Mouse (Mus musculus) hindbrain, postnatal 0 days (tissue): ENCODE measurements around the gene Klrb1c. TPM values are rescaled to one million over a fixed set of nuclear protein-coding genes. Genes with fewer than 3 reads are reported as not detected.
"Not testable (repeated sequence)": the region's sequence is repeated elsewhere in the genome, so short reads cannot be mapped to it uniquely, and the experiment has no call there.

Source experiments
- ATAC-seq: fragments of 200-750 bp; cut with Nextera tagmentation; 2 replicates; pipeline ENCODE4 v1.8.0; 2017; ENCODE audit warnings: mild to moderate bottlenecking, moderate TSS enrichment, moderate library complexity
- DNase-seq: peaks from one replicate; pipeline ENCODE4 v3.0.0-alpha.2; 2015; ENCODE audit warnings: low spot score
- H3K27ac ChIP-seq: fragments of 300-500 bp; sonication (generic); 2 replicates; pipeline ENCODE4 v1.5.1; 2014; ENCODE audit warnings: mild to moderate bottlenecking
- H3K27me3 ChIP-seq: fragments of 300-500 bp; sonication (generic); 2 replicates; pipeline ENCODE4 v1.6.1; 2014; ENCODE audit warnings: low read length, mixed read lengths; ENCODE audit not compliant: insufficient read depth
- H3K36me3 ChIP-seq: fragments of 300-500 bp; sonication (generic); 2 replicates; pipeline ENCODE4 v1.6.1; 2014; ENCODE audit warnings: low read length, mixed read lengths; ENCODE audit not compliant: insufficient read depth
- H3K4me1 ChIP-seq: fragments of 300-500 bp; sonication (generic); 2 replicates; pipeline ENCODE4 v1.6.1; 2014; ENCODE audit warnings: antibody characterized with exemption, low read length, mixed read lengths; ENCODE audit not compliant: insufficient read depth
- H3K4me2 ChIP-seq: fragments of 300-500 bp; sonication (generic); 2 replicates; pipeline ENCODE4 v1.6.1; 2014; ENCODE audit warnings: low read depth, mild to moderate bottlenecking, low read length, moderate library complexity, mixed read lengths
- H3K4me3 ChIP-seq: fragments of 300-500 bp; sonication (generic); 2 replicates; pipeline ENCODE4 v1.5.1; 2014; ENCODE audit warnings: low read length
- H3K9ac ChIP-seq: fragments of 300-500 bp; sonication (generic); replicated peaks from 2 replicates; pipeline ENCODE4 v1.6.1; 2014; ENCODE audit warnings: mild to moderate bottlenecking, low read length, moderate library complexity, mixed read lengths
- H3K9me3 ChIP-seq: fragments of 300-500 bp; sonication (generic); 2 replicates; pipeline ENCODE4 v1.6.1; 2016; ENCODE audit warnings: low read length, mixed read lengths
- CTCF ChIP-seq: IDR thresholded peaks from 2 replicates; pipeline ENCODE4 v1.5.1; 2016; ENCODE audit warnings: antibody characterized with exemption, control low read depth, low read depth
- WGBS: fragments of 180-500 bp; shearing (Covaris S2); extraction: QIAGEN DNeasy Blood & Tissue Kit; methylation state at CpG from one replicate; pipeline ENCODE4 v1.1.7; 2014; 5-methylcytosine and 5-hydroxymethylcytosine counted together
- polyA plus RNA-seq: library from polyadenylated mRNA; unstranded; fragments of >200 nt; fragmentation: Nextera tagmentation; extraction: Ambion mirVana; gene quantifications from 2 replicates; pipeline ENCODE4 v1.2.1, GENCODE M21; 2015
- total RNA-seq: library from RNA; depleted of rRNA; stranded (reverse); fragments of >200 nt; gene quantifications from 2 replicates; pipeline ENCODE4 v1.2.3, GENCODE M21; 2014

The Klrb1c gene
- total and polyA plus RNA-seq, 2 experiments from 2014 or later: 0.10 to 0.13 TPM

DNA sequence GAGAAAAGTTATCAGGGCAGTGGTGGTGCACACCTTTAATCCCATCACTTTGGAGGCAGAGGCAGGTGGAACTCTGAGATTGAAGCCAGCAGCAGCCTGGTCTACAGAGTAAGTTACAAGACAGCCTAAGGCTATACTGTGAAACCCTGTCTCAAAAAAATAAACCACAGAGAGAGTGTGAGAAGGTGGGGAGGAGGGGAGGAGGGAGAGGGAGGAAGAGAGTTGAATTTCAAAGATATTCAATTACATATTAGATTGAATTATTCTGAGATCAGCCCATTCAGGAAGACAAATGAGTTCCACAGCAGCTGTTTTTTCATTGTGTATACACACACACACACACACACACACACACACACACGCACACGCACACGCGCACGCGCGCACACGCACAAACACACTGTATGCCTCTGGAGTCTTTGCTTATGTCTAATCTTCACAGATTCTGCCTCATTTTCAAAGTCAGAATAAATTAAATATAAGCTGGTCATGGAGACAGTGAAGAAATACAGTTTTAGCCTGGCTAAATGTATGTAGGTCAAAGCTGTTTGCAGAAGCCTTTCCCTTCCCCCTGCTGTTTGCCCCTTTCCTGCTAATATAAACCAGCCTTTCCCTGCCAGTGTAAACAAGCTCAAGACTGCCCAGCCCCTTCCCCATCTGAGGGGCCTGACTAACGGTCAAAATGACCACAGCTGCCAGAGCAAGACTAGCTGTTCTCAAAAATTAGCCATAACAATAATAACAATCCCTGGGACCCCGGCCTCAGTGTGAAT, 19.3 kb downstream of the Klrb1c start:
- no peaks in the 10 kb centered on the region for H3K4me1 ChIP-seq
- no peaks in the 10 kb centered on the region for H3K9me3 ChIP-seq
- no peaks in the 10 kb centered on the region for H3K27me3 ChIP-seq
- TF ChIP-seq CTCF: no peak
- H3K9ac ChIP-seq: no peak overlapping the region
- 82% methylated on average over 10 of the region's 10 CpGs for WGBS
- ATAC-seq (no peak), DNase-seq (no peak)
- H3K4me2 ChIP-seq: no peak overlapping the region
- H3K4me3 ChIP-seq: no peak overlapping the region
- H3K36me3 ChIP-seq: no peaks in the 10 kb centered on the region
- H3K27ac ChIP-seq: no peak overlapping the region

DNA sequence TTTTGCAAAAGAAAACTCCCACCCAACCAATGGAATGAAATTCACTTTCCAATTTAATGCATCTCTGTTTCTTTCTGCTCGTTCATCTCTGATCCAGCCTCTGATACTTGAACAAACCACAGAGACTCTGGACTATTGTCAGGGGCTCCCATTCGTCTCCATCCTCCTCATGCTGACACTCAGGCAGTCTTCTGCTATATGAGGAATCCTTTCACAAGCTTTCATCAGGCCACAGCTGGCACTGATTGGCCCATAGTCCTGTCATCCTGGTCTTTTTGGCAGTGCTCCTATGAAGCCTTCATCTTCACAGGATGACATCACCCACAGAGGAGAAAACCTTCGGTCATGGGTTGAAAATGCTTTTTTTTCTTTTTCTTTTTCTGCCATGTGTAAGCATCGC, 21.0 kb downstream of the Klrb1c start:
- WGBS: 66% methylated on average over 4 of the region's 4 CpGs

DNA sequence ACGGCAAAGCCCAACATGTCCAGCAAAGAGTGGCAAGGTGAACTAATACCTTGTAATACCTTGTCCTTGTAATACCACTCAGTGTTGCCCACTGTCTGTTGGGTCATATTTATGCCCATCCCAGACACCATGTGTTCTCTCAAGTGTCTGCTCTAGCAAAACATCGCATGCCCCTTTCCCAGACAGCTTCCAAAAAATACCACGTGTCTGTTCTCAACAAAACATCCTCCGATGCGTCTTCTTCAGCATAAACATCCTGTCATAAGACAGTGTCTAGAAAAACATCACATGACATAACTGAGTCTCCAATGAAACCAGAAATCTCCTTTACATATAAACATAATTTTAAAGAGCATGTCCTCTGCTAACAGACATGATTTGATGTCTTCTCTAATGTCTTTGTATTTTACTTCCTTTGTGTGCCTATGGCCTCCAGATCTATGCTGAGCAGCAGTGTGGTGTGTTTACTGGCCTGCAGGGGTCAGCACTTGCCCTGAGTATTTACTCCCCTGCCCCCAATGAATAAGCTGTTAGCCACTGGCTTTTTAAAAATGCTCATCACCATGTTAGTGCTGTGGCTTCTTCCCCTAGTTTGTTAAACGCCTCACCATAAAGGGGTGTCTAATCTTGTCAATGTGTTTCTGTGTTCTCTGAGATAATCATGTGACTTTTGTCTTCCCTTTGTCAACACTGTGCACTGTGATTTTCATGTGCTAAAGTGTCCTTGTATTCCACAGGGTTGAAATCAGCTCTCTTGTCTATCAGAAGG, 22.3 kb downstream of the Klrb1c start:
- not testable (repeated sequence) for H3K9me3 ChIP-seq, H3K27me3 ChIP-seq, H3K4me1 ChIP-seq, H3K9ac ChIP-seq, H3K36me3 ChIP-seq, H3K4me3 ChIP-seq
- peak overlapping the region; percentile 45; the same call in 1 of the 2 replicates for H3K27ac ChIP-seq
- DNase-seq (peak; percentile 81), ATAC-seq (peak; percentile 31; the same call in 1 of the 2 replicates)
- peak; percentile 75 for TF ChIP-seq CTCF
- 0 out of 2 replicates have a peak overlapping the region, but pooled peaks have one; percentile 13 for H3K4me2 ChIP-seq
- WGBS: 64% methylated on average over 6 of the region's 6 CpGs

More for the DNA sequence above, 21.0 kb downstream of the Klrb1c start:
- no peaks in the 10 kb centered on the region for H3K4me1 ChIP-seq
- no peak overlapping the region for H3K4me3 ChIP-seq
- no peaks in the 10 kb centered on the region for H3K36me3 ChIP-seq
- H3K4me2 ChIP-seq: no peak overlapping the region
- H3K9me3 ChIP-seq: no peaks in the 10 kb centered on the region
- DNase-seq: no peak
- no peaks in the 10 kb centered on the region for H3K27me3 ChIP-seq
- no peak overlapping the region for H3K9ac ChIP-seq
- no peak for TF ChIP-seq CTCF
- H3K27ac ChIP-seq: no peak overlapping the region
- ATAC-seq: no peak

DNA sequence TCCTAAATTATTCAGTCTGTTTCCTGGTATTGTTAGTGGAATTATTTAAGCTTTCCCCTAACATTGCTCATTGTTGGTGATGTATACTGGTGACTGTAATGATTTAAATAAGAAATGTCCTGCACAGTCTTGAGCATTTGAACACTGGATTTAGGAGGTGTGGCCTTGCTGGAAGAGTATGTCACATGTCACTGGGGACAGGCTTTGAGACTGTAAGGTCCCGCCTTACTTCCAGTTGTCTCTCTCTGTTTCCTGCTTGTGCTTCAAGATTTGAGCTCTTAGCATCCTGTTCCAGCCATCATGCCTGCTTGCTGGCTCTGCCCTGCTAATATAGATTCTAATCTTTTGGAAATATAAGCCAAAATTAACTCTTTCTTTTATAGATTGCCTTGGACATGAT, 23.8 kb downstream of the Klrb1c start:
- no peaks in the 10 kb centered on the region for H3K4me1 ChIP-seq
- ATAC-seq (no peak), DNase-seq (no peak)
- no peak overlapping the region for H3K9ac ChIP-seq
- no peaks in the 10 kb centered on the region for H3K9me3 ChIP-seq
- 80% methylated on average over 1 of the region's 1 CpGs for WGBS
- no peak for TF ChIP-seq CTCF
- H3K27ac ChIP-seq: no peak overlapping the region
- H3K4me2 ChIP-seq: no peak overlapping the region
- no peak overlapping the region for H3K4me3 ChIP-seq
- no peaks in the 10 kb centered on the region for H3K36me3 ChIP-seq
- H3K27me3 ChIP-seq: no peaks in the 10 kb centered on the region

DNA sequence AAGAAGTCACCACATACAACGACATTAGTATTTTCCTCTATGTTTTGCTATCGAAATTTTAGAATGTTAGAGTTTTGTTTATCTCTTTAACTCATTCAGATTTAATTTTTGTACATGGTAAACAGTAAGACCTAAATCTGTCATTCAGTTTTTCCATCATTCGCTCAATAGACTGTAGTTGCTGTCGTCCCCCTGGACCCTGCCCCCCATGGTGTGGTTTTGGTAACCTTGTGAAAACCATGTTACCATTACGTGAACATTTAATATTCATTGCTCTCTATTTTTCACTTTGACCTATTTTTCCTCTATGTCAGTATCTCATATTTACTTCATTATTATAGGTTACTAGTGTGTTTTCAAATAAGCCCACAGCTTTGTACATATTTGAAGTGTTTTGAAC, 24.4 kb downstream of the Klrb1c start:
- Histone ChIP-seq H3K4me2 (peak overlapping the region; percentile 58), H3K9me3 (no peaks in the 10 kb centered on the region), H3K36me3 (no peaks in the 10 kb centered on the region), H3K27ac (peak overlapping the region; percentile 57; the same call in 1 of the 2 replicates), H3K9ac (peak overlapping the region; percentile 41; the same call in 1 of the 2 replicates), H3K4me3 (peak overlapping the region; percentile 43), H3K4me1 (no peaks in the 10 kb centered on the region), H3K27me3 (no peaks in the 10 kb centered on the region)
- DNase-seq: peak; percentile 23
- WGBS: 11% methylated on average over 5 of the region's 5 CpGs
- no peak for ATAC-seq
- TF ChIP-seq CTCF: no peak

DNA sequence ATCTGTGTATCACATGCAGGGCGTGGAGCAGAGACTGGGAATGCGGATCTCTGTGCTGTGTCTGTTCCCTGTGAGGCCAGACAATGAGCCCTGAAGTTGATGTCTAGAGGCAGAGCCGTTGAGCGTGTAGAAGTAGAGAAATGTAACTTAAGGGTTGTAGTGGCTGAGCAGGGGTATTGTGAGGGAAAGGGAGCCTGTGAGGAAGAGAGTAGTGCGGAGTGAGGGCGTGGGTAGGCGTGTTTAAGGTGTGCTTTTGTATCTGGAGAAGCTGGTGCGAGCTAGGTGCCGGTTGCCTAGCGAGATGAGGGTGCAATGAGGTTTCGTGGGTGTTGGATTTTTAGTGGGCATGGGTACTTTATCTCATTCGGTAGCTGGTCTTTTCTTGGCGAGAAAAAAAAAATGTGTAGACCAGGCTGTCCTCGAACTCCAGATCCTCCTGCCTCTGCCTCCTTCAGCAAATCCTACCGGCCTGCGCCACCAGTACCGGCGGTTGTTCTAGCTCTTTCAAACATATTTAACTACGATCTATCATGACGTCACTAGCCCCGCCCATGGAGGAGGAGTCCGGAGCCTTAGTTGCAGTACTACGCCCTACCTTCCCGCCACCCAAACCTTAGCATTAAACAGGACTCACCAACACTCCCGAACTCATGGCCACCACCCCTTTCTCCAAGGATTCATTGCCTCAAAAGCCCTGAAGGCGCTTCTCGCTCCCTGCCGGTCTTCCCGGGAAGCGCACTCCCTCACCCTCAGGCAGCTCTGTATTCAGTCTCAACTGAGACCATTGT, 25.1 kb downstream of the Klrb1c start:
- Histone ChIP-seq H3K36me3 (no peaks in the 10 kb centered on the region), H3K27ac (peak overlapping the region; percentile 88), H3K4me1 (no peaks in the 10 kb centered on the region), H3K27me3 (no peaks in the 10 kb centered on the region), H3K9ac (peak overlapping the region; percentile 41), H3K4me2 (peak overlapping the region; percentile 58), H3K4me3 (peak overlapping the region; percentile 43), H3K9me3 (no peaks in the 10 kb centered on the region)
- ATAC-seq (peak; percentile 93), DNase-seq (peak; percentile 96)
- WGBS: under 1% methylated on average over 30 of the region's 30 CpGs
- peak; percentile 82 for TF ChIP-seq CTCF

DNA sequence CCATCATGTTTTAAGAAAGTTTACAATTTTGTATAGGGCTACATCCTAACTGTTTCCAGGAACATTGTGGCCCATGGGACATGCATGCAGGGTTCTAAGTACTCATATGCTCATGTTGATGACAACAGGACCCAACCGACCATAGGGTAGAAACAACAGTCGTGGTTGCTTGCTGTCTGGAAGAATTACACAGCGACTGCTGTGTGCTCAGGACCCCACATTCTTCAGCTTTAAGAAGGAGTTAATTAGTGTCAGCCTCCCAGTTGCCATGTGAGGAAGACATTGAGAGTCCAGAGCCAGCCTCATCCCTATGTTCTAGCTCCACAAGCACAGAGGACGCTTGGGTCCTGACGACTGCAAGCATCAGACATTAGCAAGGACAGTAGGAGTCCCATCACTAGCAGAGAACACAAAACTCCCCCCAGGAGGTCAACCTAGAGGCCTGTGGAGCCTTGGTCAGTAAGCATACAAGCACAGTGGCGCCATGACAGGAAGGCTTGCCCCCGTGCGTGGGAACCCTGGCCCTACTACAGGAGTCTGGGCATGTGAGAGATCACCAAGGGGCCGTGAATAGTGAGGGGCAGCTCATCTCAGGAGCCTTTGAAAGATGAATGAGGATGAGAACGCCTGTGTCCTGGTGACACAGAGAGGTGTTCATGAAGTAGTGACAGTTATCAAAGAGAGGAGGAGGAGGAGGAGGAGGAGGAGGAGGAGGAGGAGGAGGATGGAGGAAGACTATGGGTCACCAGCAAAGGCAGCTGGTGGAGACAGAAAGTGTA, 25.9 kb downstream of the Klrb1c start:
- 62% methylated on average over 10 of the region's 10 CpGs for WGBS
- not testable (repeated sequence) for H3K9ac ChIP-seq, H3K36me3 ChIP-seq, ATAC-seq, H3K9me3 ChIP-seq, H3K27me3 ChIP-seq, H3K4me1 ChIP-seq, DNase-seq
- H3K27ac ChIP-seq: peak overlapping the region; percentile 88
- H3K4me2 ChIP-seq: peak overlapping the region; percentile 58
- peak overlapping the region; percentile 43; the same call in 1 of the 2 replicates for H3K4me3 ChIP-seq
